Mouse (Mus musculus) lung, adult 2 months (tissue): ENCODE measurements around the gene Cdk2.

Experiments used
- CTCF ChIP-seq: fragments of 200-500 bp; IDR thresholded peaks from 2 replicates; pipeline ENCODE4 v1.5.1; 2011; ENCODE audit warnings: mild to moderate bottlenecking, low read length, control low read depth; ENCODE audit not compliant: insufficient read depth
- POLR2A ChIP-seq: fragments of 200-500 bp; IDR thresholded peaks from 2 replicates; pipeline ENCODE4 v1.6.1; 2011; ENCODE audit warnings: low read depth, mild to moderate bottlenecking, control low read depth, low read length, borderline replicate concordance; ENCODE audit errors: extremely low read depth

DNA sequence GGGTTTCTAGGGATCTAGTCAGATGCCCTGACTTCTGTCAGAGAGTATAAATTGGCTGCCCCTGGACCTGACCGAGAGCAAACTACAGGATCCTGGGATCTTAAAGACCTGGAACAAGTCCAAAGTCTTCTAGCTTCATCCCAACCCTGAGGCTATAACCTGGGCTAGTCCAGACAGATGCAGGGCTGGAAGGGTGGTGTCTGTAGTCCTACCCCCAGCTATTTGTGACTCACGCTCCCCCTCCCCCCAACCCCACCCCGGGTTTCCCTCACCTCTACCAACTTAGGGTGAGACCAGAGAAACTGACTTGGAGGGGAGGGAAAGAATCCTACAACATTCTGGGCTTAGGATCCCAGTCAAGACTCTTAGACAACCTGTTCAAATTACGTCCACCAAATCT, 37.8 kb upstream of the Cdk2 start:
- TF ChIP-seq POLR2A (no peak), CTCF (no peak)
